ENCODE assay signal across 37 mouse cellular contexts in the genomic region with DNA sequence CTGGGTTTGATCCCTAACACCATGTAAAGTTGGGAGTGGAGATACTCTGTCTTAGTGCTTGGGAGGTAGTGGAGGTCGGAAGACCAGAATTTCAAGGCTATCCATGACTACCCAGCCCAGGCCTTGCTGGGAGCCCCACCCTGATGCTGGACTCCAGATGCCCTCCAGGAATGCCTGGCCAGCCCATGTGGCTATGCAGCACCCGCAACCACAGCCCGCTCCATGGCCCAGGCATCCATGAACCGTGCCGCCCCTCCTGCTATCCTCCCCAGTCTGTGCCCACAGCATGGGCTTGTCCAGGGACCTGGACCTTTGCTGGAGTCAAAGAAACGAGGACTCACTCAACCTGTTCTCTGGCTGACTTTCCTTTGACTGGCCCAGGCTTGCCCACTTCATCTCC. TPM values are rescaled to one million over a fixed set of nuclear protein-coding genes. Genes with fewer than 3 reads are reported as not detected.
DNase-seq lines count a peak whose midpoint lies in the region; ATAC-seq and TF ChIP-seq lines count a peak whose summit lies in the region.
"Had no signal": no experiment of that assay in that cellular context is flagged by ENCODE, and none has a peak within 500 bp of the region (broad histone marks: within the 10 kb centered on the region; RNA-seq: fewer than 3 reads in every experiment).

No protein-coding gene starts in this region.

- peaks cover 9% of the 10 kb centered on the region; the same call in 1 of the 2 replicates for H3K27me3 ChIP-seq in liver, embryonic 13.5 days
- no peaks in the 10 kb centered on the region for H3K27me3 ChIP-seq in MEL (ENCODE audit: control insufficient read depth in 1 of 2, insufficient read depth in 2 of 2, low read length in 2 of 2)
- no peaks in the 10 kb centered on the region for H3K27me3 ChIP-seq in embryonic facial prominence, embryonic 15.5 days
- no peaks in the 10 kb centered on the region for H3K27me3 ChIP-seq in stomach, embryonic 16.5 days (ENCODE audit: control insufficient read depth, insufficient read depth, low read length)
- H3K27me3 ChIP-seq: embryonic facial prominence, embryonic 12.5 days; forebrain, embryonic 12.5 days had no signal

- no peak overlapping the region for H3K9ac ChIP-seq in liver, embryonic 13.5 days
- peak overlapping the region; percentile 7; the same call in 1 of the 2 replicates for H3K9ac ChIP-seq in MEL (ENCODE audit: control insufficient read depth, low read depth, low read length, poor library complexity, severe bottlenecking)
- no peak overlapping the region for H3K9ac ChIP-seq in embryonic facial prominence, embryonic 15.5 days
- no peak overlapping the region for H3K9ac ChIP-seq in stomach, embryonic 16.5 days (ENCODE audit: low read length)
- H3K9ac ChIP-seq: embryonic facial prominence, embryonic 12.5 days; forebrain, embryonic 12.5 days; forebrain, postnatal 0 days; hindbrain, embryonic 13.5 days had no signal

- H3K79me2 ChIP-seq in MEL (ENCODE audit: control insufficient read depth, insufficient read depth, low read length, poor library complexity) = no peaks in the 10 kb centered on the region

- H3K9me3 ChIP-seq in liver, embryonic 13.5 days (replicated peaks) = no peaks in the 10 kb centered on the region
- no peaks in the 10 kb centered on the region for H3K9me3 ChIP-seq in MEL (replicated peaks; ENCODE audit: insufficient read depth, low read length)
- H3K9me3 ChIP-seq in embryonic facial prominence, embryonic 15.5 days (replicated peaks) = no peaks in the 10 kb centered on the region
- H3K9me3 ChIP-seq in stomach, embryonic 16.5 days (replicated peaks; ENCODE audit: control insufficient read depth, low read length) = no peaks in the 10 kb centered on the region
- H3K9me3 ChIP-seq: embryonic facial prominence, embryonic 12.5 days; forebrain, embryonic 12.5 days; heart, embryonic 10.5 days; hindbrain, embryonic 13.5 days had no signal

- no peak for TF ChIP-seq EP300 in MEL (IDR thresholded peaks at IDR 0.05; ENCODE audit: low read depth in 1 of 2, low read length in 2 of 2)

- H3K36me3 ChIP-seq in liver, embryonic 13.5 days = no peaks in the 10 kb centered on the region
- H3K36me3 ChIP-seq in MEL (ENCODE audit: control insufficient read depth in 1 of 2, insufficient read depth in 2 of 2, low read length in 2 of 2) = peaks cover 0 to 18% of the 10 kb centered on the region in 2 experiments; a peak in 2 of 4 replicates
- H3K36me3 ChIP-seq in embryonic facial prominence, embryonic 15.5 days = no peaks in the 10 kb centered on the region
- no peaks in the 10 kb centered on the region for H3K36me3 ChIP-seq in stomach, embryonic 16.5 days (ENCODE audit: control insufficient read depth, insufficient read depth, low read length)
- H3K36me3 ChIP-seq: embryonic facial prominence, embryonic 12.5 days; forebrain, embryonic 12.5 days; heart, embryonic 10.5 days; hindbrain, embryonic 13.5 days had no signal

- no peak for TF ChIP-seq CTCF in MEL (IDR thresholded peaks at IDR 0.05 in 2 of 3, conservative IDR thresholded peaks at IDR 0.05 in 1 of 3; ENCODE audit: control insufficient read depth in 1 of 3, insufficient read depth in 1 of 3, low read depth in 2 of 3, low read length in 3 of 3, poor library complexity in 1 of 3, severe bottlenecking in 1 of 3)

- H3K4me1 ChIP-seq in liver, embryonic 13.5 days (replicated peaks) = peaks cover 32% of the 10 kb centered on the region
- peaks cover 8 to 33% of the 10 kb centered on the region in 2 experiments for H3K4me1 ChIP-seq in MEL (ENCODE audit: control insufficient read depth in 1 of 2, insufficient read depth in 2 of 2, low read length in 2 of 2)
- H3K4me1 ChIP-seq in embryonic facial prominence, embryonic 15.5 days = peaks cover 19% of the 10 kb centered on the region
- peaks cover 15% of the 10 kb centered on the region for H3K4me1 ChIP-seq in stomach, embryonic 16.5 days (ENCODE audit: control insufficient read depth, insufficient read depth, low read length)

- no peak for TF ChIP-seq POLR2A in MEL (IDR thresholded peaks at IDR 0.05; ENCODE audit: control insufficient read depth in 1 of 2, insufficient read depth in 1 of 2, low read depth in 1 of 2, low read length in 2 of 2, poor library complexity in 1 of 2)

- H3K4me2 ChIP-seq in liver, embryonic 13.5 days = peak overlapping the region; percentile 2; the same call in 1 of the 2 replicates
- H3K4me2 ChIP-seq in embryonic facial prominence, embryonic 15.5 days (replicated peaks) = no peak overlapping the region
- H3K4me2 ChIP-seq in stomach, embryonic 16.5 days (ENCODE audit: low read depth, low read length) = no peak overlapping the region
- H3K4me2 ChIP-seq: embryonic facial prominence, embryonic 12.5 days; forebrain, embryonic 12.5 days; hindbrain, embryonic 13.5 days had no signal

- WGBS in liver, embryonic 13.5 days (ENCODE audit: insufficient replicate concordance) = 72% methylated on average over 6 of the region's 6 CpGs
- WGBS in embryonic facial prominence, embryonic 15.5 days = 76% methylated on average over 6 of the region's 6 CpGs
- WGBS in stomach, embryonic 16.5 days = 77% methylated on average over 6 of the region's 6 CpGs

- no peak overlapping the region for H3K27ac ChIP-seq in liver, embryonic 13.5 days
- peak overlapping the region; percentile 33 for H3K27ac ChIP-seq in MEL (ENCODE audit: control insufficient read depth, low read depth, low read length)
- no peak overlapping the region for H3K27ac ChIP-seq in embryonic facial prominence, embryonic 15.5 days (replicated peaks)
- H3K27ac ChIP-seq in stomach, embryonic 16.5 days (ENCODE audit: low read length) = peak overlapping the region; percentile 1; the same call in 1 of the 2 replicates
- H3K27ac ChIP-seq: embryonic facial prominence, embryonic 12.5 days; forebrain, embryonic 12.5 days; heart, embryonic 10.5 days; hindbrain, embryonic 13.5 days; kidney, postnatal 0 days had no signal

- no peak overlapping the region for H3K4me3 ChIP-seq in liver, embryonic 13.5 days (replicated peaks)
- peak overlapping the region in 1 of 2 experiments; percentile 15; a peak in 1 of 4 replicates for H3K4me3 ChIP-seq in MEL (ENCODE audit: control insufficient read depth in 1 of 2, insufficient read depth in 1 of 2, low read depth in 2 of 2, low read length in 2 of 2)
- H3K4me3 ChIP-seq in embryonic facial prominence, embryonic 15.5 days (replicated peaks) = no peak overlapping the region
- H3K4me3 ChIP-seq in stomach, embryonic 16.5 days (replicated peaks; ENCODE audit: low read length) = no peak overlapping the region
- H3K4me3 ChIP-seq: embryonic facial prominence, embryonic 12.5 days; erythroblast, embryonic 14.5 days; forebrain, embryonic 12.5 days; heart, embryonic 10.5 days; hindbrain, embryonic 13.5 days had no signal

- TF ChIP-seq RAD21 in MEL (IDR thresholded peaks at IDR 0.05; ENCODE audit: low read depth, low read length) = no peak

- no peak for ATAC-seq in liver, embryonic 13.5 days (ENCODE audit: low read depth)
- ATAC-seq in embryonic facial prominence, embryonic 15.5 days (ENCODE audit: insufficient number of reproducible peaks, low FRiP score, low TSS enrichment, low read depth) = 0 out of 2 replicates have a peak, but pooled peaks have one; percentile 26
- ATAC-seq in stomach, embryonic 16.5 days (ENCODE audit: insufficient read depth, low FRiP score) = no peak
- ATAC-seq in megakaryocyte progenitor cell, adult 5-6 weeks (replicated peaks; ENCODE audit: poor library complexity) = no peak
- ATAC-seq: CD4-positive, CD25-positive, alpha-beta regulatory T cell, adult 4 months; forebrain, postnatal 0 days; intestine, embryonic 16.5 days; lung, postnatal 0 days had no signal

- no peak for DNase-seq in liver, embryonic 13.5 days
- DNase-seq in liver (no peak), MEL (ENCODE audit: low read depth, low spot score) (no peak)
- no peak for DNase-seq in layer of hippocampus, postnatal 25 days (ENCODE audit: extremely low spot score in 1 of 2, low spot score in 1 of 2)
- DNase-seq: adrenal gland, postnatal 25 days; cerebellum, adult 8-10 months; cerebellum, postnatal 36 days; forebrain, postnatal 0 days; gastrocnemius, postnatal 10 days; heart, postnatal 4 days; kidney, adult 8-10 months; lung, adult 18-20 months; lung, postnatal 4 days; midbrain, embryonic 14.5 days; thymus, postnatal 25 days had no signal

TF ChIP-seq in MEL, 35 proteins besides CTCF, POLR2A, EP300 and RAD21 (continues in another document):
- TF ChIP-seq USF1 (IDR thresholded peaks at IDR 0.05; ENCODE audit: low read depth, low read length) = no peak
- no peak for TF ChIP-seq CHD1 (IDR thresholded peaks at IDR 0.05; ENCODE audit: low read depth, low read length)
- no peak for TF ChIP-seq UBTF (IDR thresholded peaks at IDR 0.05; ENCODE audit: borderline replicate concordance, insufficient read depth, low read depth, low read length)
- no peak for TF ChIP-seq NRF1 (IDR thresholded peaks at IDR 0.05; ENCODE audit: insufficient read depth, low read depth, low read length, poor library complexity, severe bottlenecking)
- TF ChIP-seq MYC (IDR thresholded peaks at IDR 0.05; ENCODE audit: low read depth, low read length) = no peak
- TF ChIP-seq ELF1 (IDR thresholded peaks at IDR 0.05; ENCODE audit: low read depth, low read length) = no peak
- TF ChIP-seq MAFK (IDR thresholded peaks at IDR 0.05; ENCODE audit: borderline replicate concordance, low read depth, low read length) = no peak
- TF ChIP-seq MAZ (IDR thresholded peaks at IDR 0.05; ENCODE audit: low read depth, low read length) = no peak

RNA-seq across cellular contexts. Expression of gene Cdc42, which starts 7.3 kb away (rescaled TPM):
- polyA plus RNA-seq in liver, embryonic 13.5 days (2015; fragmentation: Nextera tagmentation; extraction: Ambion mirVana) = 284 and 331 TPM in 2 replicates
- total RNA-seq in MEL (2012; rRNA removed) = 173 and 174 TPM in 2 replicates
- polyA plus RNA-seq in MEL (2012; ENCODE audit: insufficient read depth in 1 of 2, insufficient read length in 2 of 2, low read depth in 1 of 2, low replicate concordance in 2 of 2, missing spikeins in 1 of 2) = 100 to 1,000 TPM; 117 to 203 TPM
- 672 and 685 TPM in 2 replicates for polyA plus RNA-seq in embryonic facial prominence, embryonic 15.5 days (2015; fragmentation: Nextera tagmentation; extraction: Ambion mirVana)
- polyA plus RNA-seq in stomach, embryonic 16.5 days (2015; fragmentation: Nextera tagmentation; extraction: Ambion mirVana) = 710 and 730 TPM in 2 replicates
- 100 to 1,000 TPM; 307 to 339 TPM for total RNA-seq in layer of hippocampus, postnatal 25 days (2021)
- total RNA-seq in megakaryocyte progenitor cell, adult 5-6 weeks (2015) = 610 and 655 TPM in 2 replicates
- 471 and 517 TPM in 2 replicates for total RNA-seq in megakaryocyte progenitor cell, adult 5-6 weeks (2017)

RNA-seq across cellular contexts. Expression of gene Cela3a, which starts 44.8 kb away (rescaled TPM):
- polyA plus RNA-seq in liver, embryonic 13.5 days (2015; fragmentation: Nextera tagmentation; extraction: Ambion mirVana) = not detected in 2 replicates
- not detected in 2 replicates for total RNA-seq in MEL (2012; rRNA removed)
- polyA plus RNA-seq in MEL (2012; ENCODE audit: insufficient read depth in 1 of 2, insufficient read length in 2 of 2, low read depth in 1 of 2, low replicate concordance in 2 of 2, missing spikeins in 1 of 2) = not detected
- not detected in 2 replicates for polyA plus RNA-seq in embryonic facial prominence, embryonic 15.5 days (2015; fragmentation: Nextera tagmentation; extraction: Ambion mirVana)
- 0.54 and 0.83 TPM in 2 replicates for polyA plus RNA-seq in stomach, embryonic 16.5 days (2015; fragmentation: Nextera tagmentation; extraction: Ambion mirVana)
- total RNA-seq in layer of hippocampus, postnatal 25 days (2021) = not detected
- total RNA-seq in megakaryocyte progenitor cell, adult 5-6 weeks (2015) = not detected in 2 replicates
- not detected in 2 replicates for total RNA-seq in megakaryocyte progenitor cell, adult 5-6 weeks (2017)
- total RNA-seq: adrenal gland, adult 18-20 months; adrenal gland, postnatal 25 days; forebrain, postnatal 0 days; gastrocnemius, postnatal 10 days; granulocyte monocyte progenitor cell, adult 5-6 weeks; heart, postnatal 4 days; left cerebral cortex, adult 18-20 months; left cerebral cortex, postnatal 14 days; liver, adult 2 months; neutrophil, adult 5-6 weeks had no signal
- polyA plus RNA-seq: CD4-positive, CD25-positive, alpha-beta regulatory T cell, adult 4 months; embryonic facial prominence, embryonic 12.5 days; erythroblast, embryonic 14.5 days; forebrain, embryonic 12.5 days; forebrain, postnatal 0 days; heart, embryonic 10.5 days; heart, embryonic 16.5 days; hindbrain, embryonic 13.5 days; kidney, postnatal 0 days; large intestine, adult 2 months; limb, embryonic 11.5 days; liver, adult 2 months; lung, postnatal 0 days; midbrain, embryonic 14.5 days; neural tube, embryonic 11.5 days had no signal

Comparison
In these comparisons a context has a peak if more than half of its experiments do, and no peak if none do; other contexts are left out.
1. H3K27ac ChIP-seq: peak in MEL (single experiment) and stomach, embryonic 16.5 days (single experiment); none in liver, embryonic 13.5 days (single experiment) and embryonic facial prominence, embryonic 15.5 days (single experiment).